Mouse (Mus musculus) R1 (cell line): ENCODE data around the gene Pdss2.
A peak's percentile ranks its signal among the peaks of the same experiment; 100 is the strongest.
"Not testable (repeated sequence)": the region's sequence is repeated elsewhere in the genome, so short reads cannot be mapped to it uniquely, and the experiment has no call there.

Experiments
- DNase-seq: peaks from one replicate; pipeline ENCODE4 v3.0.0-alpha.2; 2018; ENCODE audit warnings: low read depth, low spot score

Pdss2 gene

DNA sequence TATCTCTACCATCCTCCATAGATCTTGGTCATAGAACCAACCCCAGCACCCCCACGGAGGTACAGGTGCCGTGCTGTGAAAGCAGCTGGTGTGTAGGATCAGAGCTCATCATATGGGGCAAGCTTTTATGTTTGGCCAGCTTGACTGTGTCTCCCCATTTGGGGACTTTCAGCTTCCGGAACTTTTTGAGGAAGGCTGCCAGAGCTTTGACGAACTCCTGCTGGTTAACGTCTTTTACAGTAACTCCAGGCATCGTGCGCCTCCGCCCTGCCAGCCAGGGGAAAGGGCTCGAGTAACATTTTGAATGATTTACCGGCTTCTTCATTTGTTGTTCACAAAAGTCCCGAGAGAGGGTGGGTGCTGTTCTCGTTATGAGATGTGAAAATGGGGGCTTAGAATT is 152.4 kb downstream of the Pdss2 start:
- no peak for DNase-seq

DNA sequence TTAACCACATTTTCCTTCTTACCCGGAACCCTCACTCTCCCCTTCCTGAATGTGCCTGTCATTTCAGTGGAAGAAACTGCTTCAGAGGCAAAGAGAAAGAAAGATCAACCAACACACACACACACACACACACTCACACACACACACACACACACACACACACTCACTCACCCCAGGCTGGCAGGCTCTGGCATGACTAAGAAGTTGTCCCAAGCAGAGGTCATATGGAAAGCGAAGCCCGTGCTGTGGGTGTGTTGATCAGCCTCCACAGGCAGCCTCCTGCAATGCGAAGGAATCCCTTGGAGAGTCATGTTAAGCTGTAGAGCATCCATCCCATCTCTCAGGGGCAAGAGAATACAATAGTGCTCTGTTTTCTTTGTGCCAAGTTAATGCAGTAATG is 154.0 kb downstream of the Pdss2 start:
- no peak for DNase-seq

DNA sequence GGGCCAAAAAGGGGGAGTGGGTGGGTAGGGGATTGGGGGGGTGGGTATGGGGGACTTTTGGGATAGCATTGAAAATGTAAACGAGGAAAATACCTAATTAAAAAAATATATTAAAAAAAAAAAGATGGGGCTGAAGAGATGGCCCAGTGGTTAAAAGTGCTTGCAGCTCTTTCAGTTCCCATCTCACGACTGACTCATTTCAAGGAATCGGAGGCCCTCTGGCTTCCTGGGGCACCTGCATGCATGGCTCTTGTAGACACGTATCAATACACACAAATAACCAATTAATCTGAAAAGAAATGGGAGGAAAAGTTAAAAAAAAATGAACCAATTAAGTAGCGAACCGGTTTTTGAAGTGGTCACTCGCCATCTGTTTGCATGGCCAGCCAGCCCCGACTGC is 155.5 kb downstream of the Pdss2 start:
- DNase-seq = no peak

DNA sequence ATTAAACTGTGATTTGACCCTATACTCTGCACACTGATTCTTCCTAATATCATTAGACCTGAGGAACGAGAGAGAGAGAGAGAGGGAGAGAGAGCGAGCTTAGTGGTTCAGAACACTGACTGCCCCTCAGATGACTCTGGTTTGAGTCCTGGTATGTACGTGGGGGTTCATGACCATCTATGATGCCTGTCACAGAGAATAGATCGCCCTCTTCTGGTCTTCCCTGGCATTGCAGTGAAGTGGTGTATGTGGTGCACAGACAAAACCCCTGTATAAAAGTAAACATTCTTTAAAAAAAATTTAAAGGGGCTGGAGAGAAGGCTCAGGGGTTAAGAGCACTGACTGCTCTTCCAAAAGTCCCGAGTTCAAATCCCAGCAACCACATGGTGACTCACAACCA is 157.0 kb downstream of the Pdss2 start:
- DNase-seq = peak; percentile 81

DNA sequence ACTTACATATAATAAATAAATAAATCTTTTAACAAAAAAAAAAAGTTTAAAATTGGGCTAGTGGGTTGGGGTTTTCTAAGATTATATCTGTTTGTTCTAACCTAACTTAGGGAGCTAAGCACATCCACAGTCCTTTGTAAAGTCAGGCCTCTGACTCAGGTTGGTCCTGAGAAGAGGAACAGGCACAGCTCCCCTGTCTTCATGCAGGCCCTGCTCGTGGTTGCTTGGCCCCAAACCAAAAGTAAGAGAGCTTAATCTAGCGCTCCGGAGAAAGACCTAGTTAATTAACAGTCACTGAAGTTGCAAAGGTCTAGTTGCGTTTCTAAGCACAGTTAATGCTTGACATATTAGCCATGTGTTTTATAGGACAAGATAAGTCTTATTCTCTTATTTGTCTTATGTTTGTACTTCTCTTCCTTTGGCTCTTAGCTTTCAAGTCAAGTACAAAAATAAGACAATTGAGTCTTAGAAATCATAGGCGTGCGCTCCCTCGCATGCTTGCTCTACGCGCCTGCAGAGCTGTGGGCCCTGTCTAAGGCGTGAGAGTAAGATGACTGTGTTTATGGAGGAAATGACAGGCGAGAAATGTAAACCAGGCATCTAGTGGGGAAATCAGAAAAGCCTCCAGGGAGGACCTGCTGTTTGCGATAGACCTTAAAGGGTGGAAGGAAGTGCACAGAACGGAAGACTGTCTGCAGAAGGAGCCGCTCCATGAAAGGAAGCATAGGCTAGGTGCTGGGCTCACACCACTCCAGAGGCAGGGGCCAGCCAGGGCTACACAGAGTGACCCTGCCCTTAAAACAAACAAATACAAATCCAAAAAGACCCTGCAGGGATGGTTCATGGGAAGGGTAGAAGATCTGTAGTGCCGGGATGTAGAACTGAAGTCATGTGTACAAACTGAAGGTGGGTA is 157.7 kb downstream of the Pdss2 start:
- DNase-seq = no peak

DNA sequence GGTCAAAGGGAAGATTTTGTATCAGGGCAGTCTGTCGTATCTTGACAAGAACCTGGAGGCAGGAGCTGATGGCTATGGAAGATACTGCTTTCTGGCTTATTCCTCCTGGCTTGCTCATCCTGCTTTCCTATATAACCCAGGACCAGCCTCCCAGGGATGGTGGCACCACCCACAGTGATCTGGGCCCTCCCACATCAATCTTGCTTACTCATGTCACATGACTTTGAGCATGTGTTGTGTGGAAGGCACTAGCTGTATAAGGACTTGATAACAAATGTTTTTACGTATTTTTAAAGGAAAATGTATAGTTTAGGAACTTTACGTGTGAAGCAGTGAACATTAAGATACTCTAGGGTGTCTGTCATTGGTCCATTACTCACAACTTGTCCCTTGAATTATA is 161.4 kb downstream of the Pdss2 start:
- peak; percentile 16 for DNase-seq

DNA sequence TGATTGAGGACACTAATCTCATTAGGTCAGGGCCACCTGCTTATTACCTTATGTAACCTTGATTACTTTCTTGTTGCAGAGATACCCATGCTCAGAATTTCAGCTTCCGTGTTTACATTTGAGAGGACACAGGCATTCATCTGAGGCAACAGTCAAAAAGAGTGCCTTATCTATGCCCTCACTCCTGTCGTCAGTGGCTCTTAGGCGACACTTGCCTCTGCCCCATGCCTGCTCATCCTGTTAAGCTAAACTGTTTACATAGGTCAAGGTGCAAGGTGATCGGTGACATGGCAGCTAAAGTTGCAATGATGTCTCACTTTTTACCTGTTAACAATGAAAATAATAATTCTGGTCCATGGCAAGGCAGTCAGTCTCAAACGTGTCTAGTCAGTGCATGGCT is 163.3 kb downstream of the Pdss2 start:
- no peak for DNase-seq

DNA sequence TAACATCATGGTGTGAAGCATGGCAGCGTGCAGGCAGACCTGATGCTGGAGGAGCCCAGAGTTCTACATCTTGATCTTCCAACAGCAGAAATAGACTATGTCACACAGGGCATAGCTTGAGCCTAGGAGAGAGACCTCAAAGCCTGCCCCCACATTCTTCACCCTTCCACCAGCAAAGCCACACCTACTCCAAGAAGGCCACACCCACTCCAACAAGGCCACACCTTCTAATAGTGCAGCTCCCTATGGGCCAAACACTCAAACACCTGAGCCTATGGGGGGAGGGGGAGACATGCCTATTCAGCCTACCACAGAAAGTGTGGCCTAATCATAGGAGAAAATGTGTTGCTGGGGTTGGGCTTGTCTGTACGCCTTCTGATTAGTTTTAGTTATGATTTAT is 171.6 kb downstream of the Pdss2 start:
- peak; percentile 56 for DNase-seq

DNA sequence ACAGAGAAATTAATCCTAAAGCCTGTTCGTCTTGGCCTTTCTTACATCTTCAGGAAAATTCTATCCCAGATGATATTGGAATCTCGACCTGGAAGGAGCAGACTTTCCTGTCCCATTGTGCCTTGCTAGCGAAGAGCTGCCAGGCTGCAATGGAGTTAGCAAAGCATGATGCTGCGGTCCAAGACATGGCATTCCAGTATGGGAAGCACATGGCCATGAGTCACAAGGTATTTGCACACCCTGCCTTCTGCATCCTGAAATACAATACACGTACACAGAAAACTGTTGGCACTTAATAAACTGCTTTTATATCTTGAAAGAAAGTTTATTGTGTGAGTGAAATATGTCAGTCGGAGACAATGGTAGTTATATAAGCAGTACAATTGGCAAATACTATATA is 172.5 kb downstream of the Pdss2 start:
- DNase-seq = no peak

DNA sequence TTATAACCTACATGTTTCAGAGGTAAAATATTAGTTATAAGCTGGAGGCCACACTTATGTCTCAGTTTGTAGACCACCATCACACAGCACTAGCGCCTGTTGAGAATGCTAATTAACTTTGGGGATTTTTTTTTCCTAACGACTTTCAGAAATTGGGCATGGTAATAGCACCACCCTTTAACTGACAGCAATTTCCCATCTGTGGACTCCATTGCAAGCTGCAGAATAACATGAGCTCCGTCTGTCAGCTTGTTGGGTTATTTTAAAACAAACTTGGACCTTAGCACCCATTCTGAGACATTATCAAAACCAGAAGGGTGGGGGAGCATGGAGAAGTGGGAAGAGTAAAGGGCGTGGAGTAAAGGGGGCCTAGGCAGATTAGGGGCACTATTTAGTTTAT is 174.5 kb downstream of the Pdss2 start:
- DNase-seq = no peak

DNA sequence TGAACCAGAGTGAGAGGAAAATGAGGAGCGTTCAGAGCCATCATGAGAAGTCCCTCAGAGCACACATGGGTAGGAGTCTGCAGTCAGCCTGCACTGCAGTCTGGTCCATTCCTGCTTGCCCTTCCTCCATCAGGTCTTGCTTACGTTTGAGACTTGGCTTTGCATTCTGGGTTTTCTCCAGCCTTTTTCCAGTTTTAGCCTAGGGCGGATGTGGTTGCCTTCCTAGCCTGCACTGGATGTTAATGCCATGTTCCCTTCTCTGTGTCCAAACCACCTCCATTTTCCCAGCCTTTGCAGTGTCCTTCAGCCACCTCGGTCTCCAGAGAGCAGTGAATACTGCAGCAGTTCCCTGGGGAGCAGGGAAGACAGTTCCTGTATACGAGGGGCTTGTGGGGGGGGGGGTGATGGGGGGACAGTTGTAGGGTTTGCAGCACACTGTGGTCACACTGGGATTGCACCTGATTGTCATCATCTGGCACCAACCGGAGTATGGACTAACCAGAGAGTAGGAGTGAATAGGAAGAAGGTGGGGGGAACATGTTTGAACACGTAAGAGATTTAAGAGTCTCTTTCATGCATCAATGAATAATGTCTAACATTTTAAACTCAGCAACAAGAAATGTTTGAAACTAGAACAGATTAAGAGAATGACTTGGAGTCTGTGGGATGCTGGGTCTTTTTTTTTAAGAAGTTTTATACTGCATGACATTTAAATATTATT is 178.5 kb downstream of the Pdss2 start:
- DNase-seq = no peak

DNA sequence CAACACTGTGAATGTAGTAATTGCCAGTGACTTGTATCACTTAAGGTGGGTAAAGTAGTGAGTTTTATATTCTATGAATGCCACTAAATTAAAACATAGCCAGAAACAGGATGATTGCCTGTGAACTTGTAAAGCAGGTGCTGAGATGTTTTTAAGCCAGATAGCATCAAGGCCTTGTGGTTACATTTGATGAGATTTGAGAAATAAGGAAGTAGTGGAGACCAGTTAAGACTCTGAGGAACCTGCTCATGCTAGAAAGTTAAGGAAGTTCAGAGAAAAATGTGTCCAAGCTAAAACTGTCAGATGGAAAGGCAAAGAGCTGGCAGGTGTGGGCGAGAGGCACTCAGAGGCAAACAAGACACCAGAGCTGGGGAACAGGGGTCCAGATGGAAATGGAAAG is 184.8 kb downstream of the Pdss2 start:
- no peak for DNase-seq

DNA sequence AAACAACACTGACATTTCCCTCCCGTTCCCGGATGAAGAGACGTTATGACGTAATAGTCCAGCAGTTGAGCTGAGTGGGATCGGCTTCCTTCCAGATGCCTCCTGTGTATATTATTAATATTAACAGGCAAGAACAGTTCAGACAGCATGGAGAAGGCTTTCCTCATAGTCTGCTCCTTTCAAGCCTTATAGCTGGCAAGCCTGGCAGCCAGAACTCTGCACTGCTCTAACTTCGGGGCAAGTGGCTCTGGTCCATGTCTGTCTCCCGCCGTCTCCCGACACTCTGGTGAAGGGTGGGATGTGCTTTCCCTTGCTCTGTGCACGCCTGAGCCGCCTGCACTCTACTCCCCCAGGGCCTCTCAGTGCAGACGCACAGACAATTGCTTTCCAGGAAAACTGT is 185.6 kb downstream of the Pdss2 start:
- no peak for DNase-seq

DNA sequence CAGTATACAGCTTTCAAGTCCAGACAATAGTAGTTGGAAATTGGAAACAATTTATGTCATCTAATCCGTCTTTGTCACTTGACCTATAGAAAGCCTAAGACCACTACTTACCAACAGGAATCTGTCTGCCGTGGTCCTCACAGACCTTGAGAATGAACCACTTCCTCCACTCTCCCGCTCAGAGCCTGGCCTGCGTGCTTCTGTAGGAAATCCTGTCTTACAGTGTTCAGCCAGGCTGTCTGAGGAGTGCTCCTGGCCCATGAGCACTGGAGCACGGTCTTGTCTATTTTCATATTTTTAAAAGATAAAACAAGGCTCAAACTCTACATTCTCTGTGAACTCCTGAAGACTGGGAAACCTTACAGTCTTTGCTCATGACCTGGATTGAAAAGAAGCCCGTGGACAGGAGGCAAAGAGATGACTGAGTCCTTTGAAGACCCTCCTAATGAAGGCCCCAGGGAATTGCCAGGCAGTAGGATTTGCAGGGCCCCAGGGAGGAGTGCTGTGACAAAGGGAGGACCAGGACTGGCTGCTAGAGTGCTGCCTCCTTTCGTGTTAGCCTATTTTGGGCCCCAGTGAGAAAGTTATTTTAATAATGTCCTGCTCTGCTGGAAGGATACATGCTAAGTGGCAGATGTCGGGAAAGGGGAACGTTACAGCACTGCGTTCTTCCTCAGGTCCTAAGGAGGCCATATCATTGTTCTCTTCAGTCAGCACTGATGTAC is 188.4 kb downstream of the Pdss2 start:
- DNase-seq = no peak

DNA sequence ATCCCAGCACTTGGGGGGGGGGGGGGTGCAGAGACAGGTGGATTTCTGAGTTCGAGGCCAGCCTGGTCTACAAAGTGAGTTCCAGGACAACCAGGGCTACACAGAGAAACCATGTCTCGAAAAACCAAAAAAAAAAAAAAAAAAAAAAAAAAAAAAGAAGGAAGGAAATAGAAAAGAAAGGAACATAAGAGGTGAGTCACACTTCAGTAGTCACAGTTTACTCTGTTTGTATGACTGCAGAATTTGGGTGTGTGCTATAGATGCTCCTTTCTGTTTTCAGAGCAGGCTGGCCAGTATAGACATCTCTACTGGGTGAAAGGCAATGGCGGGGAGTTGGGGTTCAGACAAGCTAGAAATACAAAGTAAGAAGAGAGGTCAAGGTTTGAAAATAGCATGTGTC is 189.9 kb downstream of the Pdss2 start:
- not testable (repeated sequence) for DNase-seq

DNA sequence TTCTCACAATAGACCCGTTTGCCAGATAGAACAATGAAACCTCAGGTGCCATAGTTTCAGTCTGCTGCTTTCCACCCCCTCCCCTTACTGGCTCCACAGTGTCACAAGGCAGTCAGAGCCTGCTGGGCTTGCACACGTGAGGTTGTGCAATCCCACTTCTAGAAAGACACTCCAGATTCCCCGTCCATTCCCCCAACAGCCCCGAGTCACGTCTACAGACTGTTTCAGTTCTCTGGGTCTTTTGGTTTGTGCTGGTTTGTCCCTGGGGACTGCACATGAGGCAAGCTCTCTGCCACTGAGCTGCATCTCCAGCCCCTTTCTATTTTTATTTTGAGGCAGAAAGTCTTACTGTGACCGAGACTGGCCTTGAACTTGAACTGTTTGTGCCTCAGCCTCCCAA is 196.1 kb downstream of the Pdss2 start:
- DNase-seq = no peak

DNA sequence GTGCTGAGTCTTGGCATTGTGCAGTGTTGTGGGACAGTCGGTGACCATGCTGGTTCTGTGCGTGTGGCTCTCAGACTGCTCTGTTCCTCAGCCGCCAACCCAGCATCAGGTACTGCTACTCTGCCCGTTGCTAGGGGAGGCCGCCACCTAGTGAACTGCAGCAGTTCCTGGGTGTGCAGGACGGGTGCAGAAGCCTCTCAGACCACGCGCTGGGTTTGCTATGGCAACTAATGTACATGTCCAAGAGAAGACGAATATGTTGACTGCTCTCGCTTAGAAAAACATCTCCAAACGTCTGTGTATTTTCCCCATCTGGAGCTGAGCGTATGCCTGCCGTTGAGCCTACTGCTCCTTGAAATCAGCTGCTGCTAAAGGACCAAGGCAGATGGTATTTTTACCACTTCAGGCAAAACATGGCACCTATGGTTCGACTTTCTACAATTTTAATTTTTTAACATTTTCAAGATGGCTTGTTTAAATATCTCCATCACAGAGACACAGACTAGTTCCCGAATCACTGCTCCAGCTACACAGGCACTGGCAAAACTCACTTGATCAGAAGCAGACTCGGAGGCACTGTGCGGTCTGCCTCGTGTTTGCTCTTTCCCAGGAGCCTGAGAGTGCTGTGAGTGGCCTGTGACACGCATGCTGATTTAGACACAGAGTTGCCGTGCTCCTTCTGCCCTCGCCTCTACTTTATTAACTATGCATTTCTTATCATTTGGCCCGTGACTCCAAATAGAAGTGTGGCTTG is 199.6 kb downstream of the Pdss2 start:
- peak; percentile 40 for DNase-seq

DNA sequence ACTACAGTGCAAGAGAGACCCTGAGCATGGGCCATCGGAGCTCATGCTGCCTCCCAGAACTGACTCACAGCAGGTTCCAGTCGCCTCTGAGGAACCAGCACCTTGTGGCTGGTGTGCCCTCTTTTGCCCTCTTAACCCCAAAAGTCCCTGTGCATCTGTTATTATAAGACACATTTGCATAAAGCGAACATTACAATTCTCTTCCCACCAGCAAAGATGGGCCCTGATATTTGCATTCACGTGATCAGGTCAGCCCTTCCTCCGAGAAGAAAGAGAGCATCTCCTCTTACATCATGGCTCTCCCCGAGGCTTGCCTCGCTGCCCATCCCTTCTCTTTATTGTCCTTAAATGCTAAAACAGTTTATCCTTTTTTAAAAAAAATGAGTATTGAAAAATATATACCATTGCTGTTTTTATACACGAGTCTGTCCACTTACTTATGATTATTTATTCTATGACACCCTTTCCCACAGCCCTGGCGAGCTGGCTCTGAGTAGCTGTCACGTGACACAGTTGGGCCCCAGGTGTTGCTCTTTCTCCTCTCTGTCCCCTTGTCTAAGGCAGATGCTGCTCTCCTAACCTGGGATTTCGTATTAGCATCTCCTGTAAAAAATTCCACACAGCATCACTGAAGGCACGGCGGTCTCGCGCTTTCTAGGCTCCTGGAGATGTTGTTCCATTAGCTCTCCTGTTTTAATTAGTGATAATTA is 200.9 kb downstream of the Pdss2 start:
- no peak for DNase-seq

DNA sequence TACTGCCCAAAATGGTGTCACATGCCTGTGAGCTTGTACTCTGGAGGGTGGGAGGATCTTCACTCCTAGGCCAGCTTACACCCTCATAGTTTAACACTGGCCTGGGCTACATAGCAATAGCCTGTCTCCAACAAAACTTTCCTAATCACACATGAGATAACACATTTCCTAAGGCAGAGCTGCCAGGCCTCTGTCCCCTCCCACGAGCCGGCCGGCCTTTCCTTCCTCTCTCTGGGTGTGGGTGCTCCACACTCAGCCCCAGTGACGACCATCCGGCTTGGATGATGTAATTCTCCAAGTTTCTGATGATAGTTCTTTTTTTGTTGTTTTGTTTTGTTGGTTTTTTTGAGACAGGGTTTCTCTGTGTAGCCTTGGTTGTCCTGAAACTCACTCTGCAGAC is 203.3 kb downstream of the Pdss2 start:
- DNase-seq = no peak

DNA sequence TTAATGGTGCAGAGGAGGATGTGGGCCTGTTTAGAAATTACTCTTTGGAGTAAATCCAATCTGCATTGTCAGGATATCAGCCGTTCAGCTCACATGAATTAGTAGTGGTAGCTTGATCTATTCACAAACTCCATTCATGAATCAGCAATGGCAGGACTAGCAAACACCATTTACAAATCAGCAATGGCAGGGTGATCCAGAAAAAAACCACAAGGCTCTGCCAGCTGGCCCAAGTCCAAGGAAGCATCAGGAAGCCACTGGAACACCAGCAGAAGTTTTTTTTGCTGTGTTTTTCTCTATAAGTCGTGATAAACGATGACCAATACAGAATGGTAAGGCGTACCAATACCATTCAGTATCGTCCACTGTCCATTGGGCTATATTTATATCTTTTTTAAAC is 209.3 kb downstream of the Pdss2 start:
- DNase-seq = no peak

DNA sequence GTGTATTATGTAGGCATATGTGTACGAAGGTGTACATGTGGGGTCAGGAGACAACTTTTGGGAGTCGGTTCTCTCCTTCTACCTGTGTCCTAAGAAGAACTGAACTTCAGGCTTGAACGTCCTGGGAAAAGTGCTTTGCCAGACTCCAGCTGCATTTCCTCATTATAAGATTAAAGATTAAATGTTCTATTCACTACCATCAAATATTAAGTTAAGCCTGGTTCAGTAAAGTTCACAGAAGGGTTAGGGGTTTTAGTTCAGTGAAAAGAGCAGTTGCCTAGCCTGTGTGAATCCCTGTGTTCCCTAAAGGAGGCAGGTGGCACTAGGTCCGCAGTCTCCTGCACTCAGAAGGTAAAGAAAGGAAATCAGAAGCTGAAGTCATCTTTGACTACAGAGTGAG is 213.0 kb downstream of the Pdss2 start:
- no peak for DNase-seq
